Mouse (Mus musculus) ES-E14 (cell line): ENCODE results near the gene Serpinb9c.

Experiments used
- HCFC1 ChIP-seq: IDR thresholded peaks from 2 replicates; pipeline ENCODE4 v1.6.1; 2012; ENCODE audit warnings: low read length, inconsistent platforms, borderline replicate concordance; ENCODE audit not compliant: insufficient read depth
- ZNF384 ChIP-seq: IDR thresholded peaks from 2 replicates; pipeline ENCODE4 v1.6.1; 2012; ENCODE audit warnings: low read depth, low read length, inconsistent platforms

- TF ChIP-seq HCFC1 (no peak), ZNF384 (no peak)
Observed at GRCm38 (mm10) chr13:33105626-33106025, 53.9 kb downstream of the Serpinb9c start.
